Mouse (Mus musculus) CH12.LX (cell line): ENCODE data around the gene Pth1r. TPM values are rescaled to one million over a fixed set of nuclear protein-coding genes. Genes with fewer than 3 reads are reported as not detected.

Experiments
- DNase-seq: peaks from one replicate; pipeline ENCODE4 v3.0.0-alpha.2; 2013; ENCODE audit errors: extremely low read depth
- H3K27ac ChIP-seq: 2 replicates; pipeline ENCODE4 v1.5.1; 2012; ENCODE audit warnings: low read depth, mild to moderate bottlenecking, control low read depth, moderate library complexity; ENCODE audit not compliant: insufficient read depth
- H3K27me3 ChIP-seq: replicated peaks from 2 replicates; pipeline ENCODE3; 2012; ENCODE audit warnings: inconsistent platforms
- H3K36me3 ChIP-seq, 2 experiments: replicated peaks in 1 of 2; 2 replicates each; pipeline versions ENCODE3 to v1.6.1; 2012; ENCODE audit warnings: inconsistent platforms in 1 of 2, low read length in 1 of 2, mild to moderate bottlenecking in 1 of 2, mixed read lengths in 1 of 2, moderate library complexity in 1 of 2; ENCODE audit not compliant: control insufficient read depth in 1 of 2, insufficient read depth in 1 of 2
- H3K4me1 ChIP-seq, 2 experiments: 2 replicates each; pipeline ENCODE4 v1.6.1; 2012; ENCODE audit warnings: inconsistent platforms in 1 of 2, moderate library complexity in 1 of 2; ENCODE audit not compliant: insufficient read depth in 2 of 2, control insufficient read depth in 1 of 2
- H3K4me2 ChIP-seq: 2 replicates; pipeline ENCODE4 v1.6.1; 2012; ENCODE audit warnings: low read depth, mild to moderate bottlenecking, control low read depth; ENCODE audit not compliant: poor library complexity, insufficient read depth, severe bottlenecking
- H3K4me3 ChIP-seq, 3 experiments: fragments of 150-350 bp in 1 of 3; sonication (generic) in 1 of 3; replicated peaks in 1 of 3; 2 replicates each; pipeline versions ENCODE3 to v1.5.1; 2011 to 2012; ENCODE audit warnings: low read depth in 2 of 3, low read length in 2 of 3, mild to moderate bottlenecking in 2 of 3, moderate library complexity in 2 of 3, control low read depth in 1 of 3, improper control_type of control experiment in 1 of 3, inconsistent platforms in 1 of 3, mixed read lengths in 1 of 3; ENCODE audit not compliant: poor library complexity in 1 of 3
- H3K79me2 ChIP-seq: replicated peaks from 2 replicates; pipeline ENCODE4 v1.6.1; 2012; ENCODE audit warnings: mild to moderate bottlenecking, moderate library complexity; ENCODE audit not compliant: control insufficient read depth, poor library complexity, insufficient read depth, severe bottlenecking; ENCODE audit errors: extremely low read depth
- H3K9ac ChIP-seq: 2 replicates; pipeline ENCODE4 v1.6.1; 2012; ENCODE audit warnings: low read depth, mild to moderate bottlenecking, control low read depth, moderate library complexity; ENCODE audit not compliant: insufficient read depth
- H3K9me3 ChIP-seq: replicated peaks from 2 replicates; pipeline ENCODE3; 2012; ENCODE audit warnings: low read length, inconsistent platforms, mixed read lengths
- E2F4 ChIP-seq: IDR thresholded peaks from 2 replicates; pipeline ENCODE4 v1.6.1; 2011; ENCODE audit warnings: low read depth, low read length, improper control_type of control experiment; ENCODE audit not compliant: insufficient replicate concordance
- ELF1 ChIP-seq: IDR thresholded peaks from 2 replicates; pipeline ENCODE4 v1.6.1; 2014; ENCODE audit warnings: low read depth, mild to moderate bottlenecking, inconsistent platforms, low read length, improper control_type of control experiment
- EP300 ChIP-seq: IDR thresholded peaks from 2 replicates; pipeline ENCODE4 v1.6.1; 2011; ENCODE audit warnings: low read length, improper control_type of control experiment
- GABPA ChIP-seq: IDR thresholded peaks from 2 replicates; pipeline ENCODE4 v1.6.1; 2012; ENCODE audit warnings: low read depth, low read length, improper control_type of control experiment, inconsistent platforms; ENCODE audit not compliant: insufficient replicate concordance
- MAFK ChIP-seq: IDR thresholded peaks from 2 replicates; pipeline ENCODE4 v1.6.1; 2011; ENCODE audit warnings: low read length, improper control_type of control experiment; ENCODE audit not compliant: insufficient replicate concordance
- MAX ChIP-seq: IDR thresholded peaks from 2 replicates; pipeline ENCODE4 v1.6.1; 2011; ENCODE audit warnings: low read length, improper control_type of control experiment
- MYC ChIP-seq: IDR thresholded peaks from 2 replicates; pipeline ENCODE4 v1.6.1; 2011; ENCODE audit warnings: low read depth, mild to moderate bottlenecking, improper control_type of control experiment, low read length
- NELFE ChIP-seq: IDR thresholded peaks from 2 replicates; pipeline ENCODE4 v1.6.1; 2011; ENCODE audit warnings: low read depth, low read length, improper control_type of control experiment
- NRF1 ChIP-seq: IDR thresholded peaks from 2 replicates; pipeline ENCODE4 v1.6.1; 2014; ENCODE audit warnings: low read depth, mild to moderate bottlenecking, inconsistent platforms, low read length, improper control_type of control experiment, moderate library complexity
- PAX5 ChIP-seq: IDR thresholded peaks from 2 replicates; pipeline ENCODE4 v1.6.1; 2012; ENCODE audit warnings: low read length, inconsistent platforms, mixed read lengths
- POLR2A ChIP-seq: IDR thresholded peaks from 2 replicates; pipeline ENCODE4 v1.6.1; 2011; ENCODE audit warnings: low read depth, mild to moderate bottlenecking, improper control_type of control experiment, low read length
- RAD21 ChIP-seq: IDR thresholded peaks from 2 replicates; pipeline ENCODE4 v1.6.1; 2011; ENCODE audit warnings: low read depth, mild to moderate bottlenecking, low read length, improper control_type of control experiment, moderate library complexity
- RCOR1 ChIP-seq: conservative IDR thresholded peaks from 2 replicates; pipeline ENCODE4 v1.6.1; 2012; ENCODE audit warnings: low read depth, mild to moderate bottlenecking, inconsistent platforms, low read length, improper control_type of control experiment
- SIN3A ChIP-seq: IDR thresholded peaks from 2 replicates; pipeline ENCODE4 v1.6.1; 2012; ENCODE audit warnings: low read length, improper control_type of control experiment, inconsistent platforms
- TBP ChIP-seq: conservative IDR thresholded peaks from 2 replicates; pipeline ENCODE4 v1.6.1; 2011; ENCODE audit warnings: low read depth, low read length, improper control_type of control experiment
- TCF12 ChIP-seq: IDR thresholded peaks from 2 replicates; pipeline ENCODE4 v1.6.1; 2014; ENCODE audit warnings: low read depth, mild to moderate bottlenecking, inconsistent platforms, low read length, improper control_type of control experiment
- UBTF ChIP-seq: IDR thresholded peaks from 2 replicates; pipeline ENCODE4 v1.6.1; 2012; ENCODE audit warnings: low read depth, mild to moderate bottlenecking, inconsistent platforms, low read length, improper control_type of control experiment, moderate library complexity
- USF1 ChIP-seq: IDR thresholded peaks from 2 replicates; pipeline ENCODE4 v1.6.1; 2014; ENCODE audit warnings: low read depth, mild to moderate bottlenecking, inconsistent platforms, low read length, improper control_type of control experiment
- ZC3H11A ChIP-seq: IDR thresholded peaks from 2 replicates; pipeline ENCODE4 v1.6.1; 2012; ENCODE audit warnings: low read depth, mild to moderate bottlenecking, inconsistent platforms, low read length, improper control_type of control experiment
- ZNF384 ChIP-seq: IDR thresholded peaks from 2 replicates; pipeline ENCODE4 v1.6.1; 2012; ENCODE audit warnings: low read depth, low read length, improper control_type of control experiment, inconsistent platforms
- dilution Hi-C: fragments of 300-500 bp; cut with MboI; formaldehyde crosslinking; loops from 2 replicates; pipeline ENCODE4 v1.14.3; 2020; ENCODE audit warnings: low sequenced_read_pairs; ENCODE audit not compliant: extremely low pct_unique_long_range_greater_than_20kb, extremely low pct_ligation_motif_present
- in situ Hi-C: fragments of 300-500 bp; cut with MboI; formaldehyde crosslinking; loops from 3 replicates; pipeline ENCODE4 v1.14.3; 2019; ENCODE audit warnings: low sequenced_read_pairs, low pct_ligation_motif_present, low pct_unique_long_range_greater_than_20kb, mixed read lengths
- polyA plus RNA-seq: library from polyadenylated mRNA; unstranded; fragments of >175 nt; gene quantifications from 2 replicates; pipeline ENCODE4 v1.2.1, GENCODE M21; 2012; ENCODE audit warnings: low read depth; ENCODE audit not compliant: insufficient read length
- total RNA-seq, 2 experiments: library from RNA; depleted of rRNA; stranded (reverse); fragments of 300-350 nt in 1 of 2; fragments of >200 nt in 1 of 2; gene quantifications; 2 replicates each; pipeline ENCODE4 v1.2.3; 2012 to 2014

Gene Pth1r
- total and polyA plus RNA-seq, 3 experiments: 0.10 to 0.76 TPM; not detected in 1

DNA sequence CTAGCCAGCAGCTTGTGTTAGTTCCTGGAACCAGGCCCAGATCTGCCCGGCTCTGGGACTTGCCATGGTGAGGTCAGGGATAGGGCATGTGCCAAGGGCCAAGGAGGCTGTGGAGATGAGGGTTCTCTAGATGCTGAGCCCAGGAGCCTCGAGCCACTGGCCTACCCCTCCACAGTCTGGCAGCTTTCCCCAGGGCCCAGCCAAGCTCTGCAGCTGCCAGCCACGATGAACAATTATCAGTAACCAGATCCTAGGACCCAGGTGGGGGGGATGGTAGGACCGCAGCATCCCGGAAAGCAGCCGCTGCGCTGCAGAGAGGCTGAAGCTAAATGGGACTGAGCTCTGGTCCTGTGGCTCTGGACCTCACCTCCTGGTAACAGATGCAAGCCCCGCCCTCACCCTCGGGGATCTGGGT, 21.2 kb downstream of the Pth1r start:
- Histone ChIP-seq H3K36me3 (peaks cover 0 to 6% of the 10 kb centered on the region in 2 experiments), H3K4me1 (peaks cover 9 to 21% of the 10 kb centered on the region in 2 experiments), H3K79me2 (no peaks in the 10 kb centered on the region), H3K27me3 (peaks cover 2% of the 10 kb centered on the region), H3K9ac (no peak overlapping the region), H3K4me2 (no peak overlapping the region), H3K9me3 (no peaks in the 10 kb centered on the region), H3K4me3 (no peak overlapping the region), H3K27ac (no peak overlapping the region)
- no peak for DNase-seq
- in situ Hi-C loops (loop anchor here (5.0 kb wide), 1 partner anchor 152 kb away; the partner anchor contains the start of gene Als2cl), dilution Hi-C loops (no loop called here)
- TF ChIP-seq PAX5: no peak
- no peak for TF ChIP-seq TBP
- no peak for TF ChIP-seq SIN3A
- TF ChIP-seq GABPA: no peak
- TF ChIP-seq E2F4: no peak
- TF ChIP-seq USF1: no peak
- TF ChIP-seq RAD21: no peak
- no peak for TF ChIP-seq MAX
- TF ChIP-seq NELFE: no peak
- no peak for TF ChIP-seq MYC
- TF ChIP-seq RCOR1: no peak
- no peak for TF ChIP-seq MAFK

DNA sequence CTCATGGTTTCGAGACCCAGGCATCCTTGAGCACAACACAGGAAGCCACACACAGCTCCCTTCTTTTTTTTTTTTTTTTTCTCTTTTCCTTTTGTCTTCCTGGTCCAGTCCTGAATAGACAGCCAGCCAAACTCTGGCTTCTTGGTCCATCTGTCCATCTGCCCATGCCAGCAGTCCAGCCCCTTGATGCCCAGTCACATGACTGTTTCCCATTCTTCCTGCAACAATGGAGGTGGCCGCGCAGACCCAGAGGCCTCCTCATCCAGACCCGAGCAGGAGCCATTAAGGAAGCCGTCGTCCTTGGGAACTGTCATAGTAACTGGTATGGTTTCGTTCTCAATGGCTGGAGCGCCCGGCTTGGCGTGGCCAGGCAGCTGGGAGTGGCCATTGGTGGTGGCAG, 24.9 kb downstream of the Pth1r start:
- H3K79me2 ChIP-seq: no peaks in the 10 kb centered on the region
- H3K36me3 ChIP-seq: peaks cover 3 to 21% of the 10 kb centered on the region in 2 experiments
- no peaks in the 10 kb centered on the region for H3K9me3 ChIP-seq
- no peak overlapping the region for H3K27ac ChIP-seq
- dilution Hi-C loops (no loop called here), in situ Hi-C loops (loop anchor here (5.0 kb wide), 1 partner anchor 35 kb away; no protein-coding TSS in a partner anchor)
- H3K9ac ChIP-seq: no peak overlapping the region
- DNase-seq: no peak
- no peak overlapping the region for H3K4me3 ChIP-seq
- H3K4me2 ChIP-seq: no peak overlapping the region
- no peak for TF ChIP-seq EP300
- TF ChIP-seq TCF12: no peak
- no peak for TF ChIP-seq UBTF
- TF ChIP-seq RCOR1: no peak
- TF ChIP-seq ELF1: no peak
- no peak for TF ChIP-seq ZC3H11A
- no peak for TF ChIP-seq ZNF384
- no peak for TF ChIP-seq NRF1
- TF ChIP-seq POLR2A: no peak
- 0 out of 4 replicates have a peak, but pooled peaks cover 0 to 4% of the 10 kb centered on the region in 2 experiments for H3K4me1 ChIP-seq
- H3K27me3 ChIP-seq: no peaks in the 10 kb centered on the region
